Mouse (Mus musculus) erythroblast, embryonic 14.5 days (primary cell): Measurements from ENCODE around the gene Sh3bp4.

ENCODE experiments used
- GATA1 ChIP-seq: IDR thresholded peaks from 2 replicates; pipeline ENCODE4 v1.6.1; 2012; ENCODE audit warnings: low read length, inconsistent platforms, mixed read lengths
- TAL1 ChIP-seq: IDR thresholded peaks from 3 replicates; pipeline ENCODE4 v1.6.1; 2012; ENCODE audit warnings: low read length, inconsistent platforms, mixed read lengths

DNA sequence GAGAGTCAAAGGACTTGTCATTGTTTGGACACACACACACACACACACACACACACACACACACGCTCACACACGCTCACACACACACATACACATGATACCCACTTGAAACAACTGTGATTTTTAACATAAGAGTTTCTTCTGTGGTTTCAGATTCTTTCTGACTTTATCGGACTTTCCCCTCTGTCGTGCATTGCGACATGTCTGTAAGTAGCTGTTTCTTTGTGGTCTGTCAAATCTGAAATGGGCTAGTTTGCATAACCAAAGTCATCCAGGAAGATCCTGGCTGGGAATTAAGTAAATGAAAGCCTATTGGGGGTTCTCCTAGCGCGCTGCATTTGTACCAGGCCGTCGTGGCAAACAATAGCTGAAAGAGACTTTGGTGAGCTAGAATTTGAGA, 8.5 kb downstream of the Sh3bp4 start:
- no peak for TF ChIP-seq GATA1
- TF ChIP-seq TAL1, result no peak
